ENCODE assay signal across 1 mouse cellular context in genomic region chr7:100496791-100497190, GRCm38 (mm10).
TF ChIP-seq lines count a peak whose summit lies in the region.

No protein-coding gene starts in this region.

TF ChIP-seq in CH12.LX, 34 proteins besides CTCF, POLR2A, EP300 and RAD21:
- TF ChIP-seq HCFC1 (IDR thresholded peaks at IDR 0.05; ENCODE audit: low read depth, low read length), result no peak
- TF ChIP-seq ZKSCAN1 (IDR thresholded peaks at IDR 0.05; ENCODE audit: borderline replicate concordance, low read depth, low read length), result no peak
- TF ChIP-seq SMC3 (IDR thresholded peaks at IDR 0.05; ENCODE audit: low read depth, low read length), result no peak
- no peak for TF ChIP-seq GABPA (IDR thresholded peaks at IDR 0.05; ENCODE audit: insufficient replicate concordance, low read depth, low read length)
- no peak for TF ChIP-seq MXI1 (IDR thresholded peaks at IDR 0.05; ENCODE audit: low read depth, low read length)
- TF ChIP-seq UBTF (IDR thresholded peaks at IDR 0.05; ENCODE audit: low read depth, low read length), result no peak
- no peak for TF ChIP-seq JUN (IDR thresholded peaks at IDR 0.05; ENCODE audit: insufficient read depth, low read depth, low read length)
